Mouse (Mus musculus): ENCODE data around the gene Ulk1.

DNA sequence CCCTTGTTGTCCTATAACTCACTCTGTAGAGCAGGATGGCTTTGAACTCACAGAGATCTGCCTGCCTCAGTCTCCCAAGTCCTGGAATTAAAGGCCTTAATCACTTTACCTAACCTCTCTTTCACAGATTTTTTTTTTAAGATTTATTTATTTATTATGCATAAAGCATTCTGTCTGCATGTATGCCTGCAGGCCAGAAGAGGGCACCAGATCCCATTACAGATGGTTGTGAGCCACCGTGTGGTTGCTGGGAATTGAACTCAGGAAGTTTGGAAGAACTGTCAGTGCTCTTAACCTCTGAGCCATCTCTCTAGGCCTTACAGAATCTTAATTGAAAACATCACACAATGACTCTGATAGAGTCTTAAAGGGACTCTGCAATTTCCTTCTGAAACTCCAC, 43.1 kb upstream of the Ulk1 start:
- no peak for TF ChIP-seq CTCF (IDR thresholded peaks at IDR 0.05; ENCODE audit: low read depth, low read length)
- no peak for TF ChIP-seq GATA1 (IDR thresholded peaks at IDR 0.05; ENCODE audit: borderline replicate concordance, low read length)
- TF ChIP-seq TAL1 (conservative IDR thresholded peaks at IDR 0.05; ENCODE audit: low read depth, low read length) = no peak
- TF ChIP-seq POLR2AphosphoS5 (IDR thresholded peaks at IDR 0.05; ENCODE audit: insufficient replicate concordance, low read depth, low read length) = no peak

Data from G1E (cell line).